Comparison of ENCODE assay signal across 10 mouse cellular contexts in the genomic region with DNA sequence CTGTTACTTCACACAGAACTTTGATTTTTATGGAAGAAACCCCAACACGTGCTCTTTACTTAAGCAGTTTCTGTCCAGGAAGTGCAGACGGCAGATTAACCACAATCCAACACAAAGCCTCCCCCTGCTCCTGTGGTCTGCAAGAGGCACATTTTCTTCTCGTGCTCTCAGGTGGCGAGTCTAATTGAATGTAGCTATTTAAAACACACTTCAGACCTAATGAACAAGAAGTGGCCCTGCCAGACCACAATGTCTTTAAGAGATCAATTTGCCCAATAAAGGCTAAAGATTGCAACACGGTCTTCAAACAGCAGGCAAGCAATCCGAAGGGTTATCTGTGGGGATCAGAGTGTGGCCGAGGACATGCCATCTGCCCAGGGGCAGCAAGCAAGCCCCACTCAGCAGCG. TPM values are rescaled to one million over a fixed set of nuclear protein-coding genes. Genes with fewer than 3 reads are reported as not detected.
DNase-seq lines count a peak whose midpoint lies in the region; ATAC-seq lines count a peak whose summit lies in the region.
"Had no signal": no experiment of that assay in that cellular context is flagged by ENCODE, and none has a peak within 500 bp of the region (broad histone marks: within the 10 kb centered on the region; RNA-seq: fewer than 3 reads in every experiment).

No protein-coding gene starts in this region.

- H3K27me3 ChIP-seq in kidney, embryonic 15.5 days = no peaks in the 10 kb centered on the region
- H3K27me3 ChIP-seq in liver, embryonic 16.5 days (ENCODE audit: control insufficient read depth, insufficient read depth, low read depth, low read length) = no peaks in the 10 kb centered on the region
- H3K27me3 ChIP-seq: neural tube, embryonic 12.5 days had no signal

- H3K9ac ChIP-seq in kidney, embryonic 15.5 days = no peak overlapping the region
- no peak overlapping the region; the same call in 1 of the 2 replicates for H3K9ac ChIP-seq in liver, embryonic 16.5 days (ENCODE audit: low read depth, low read length)
- H3K9ac ChIP-seq: limb, embryonic 13.5 days; neural tube, embryonic 12.5 days had no signal

- H3K4me2 ChIP-seq in kidney, embryonic 15.5 days = no peak overlapping the region
- H3K4me2 ChIP-seq in liver, embryonic 16.5 days (ENCODE audit: low read depth, low read length) = peak overlapping the region; percentile 1; the same call in 1 of the 2 replicates
- H3K4me2 ChIP-seq: limb, embryonic 13.5 days; neural tube, embryonic 12.5 days had no signal

- 34% methylated on average over 8 of the region's 8 CpGs for WGBS in kidney, embryonic 15.5 days
- 10% methylated on average over 8 of the region's 8 CpGs for WGBS in liver, embryonic 16.5 days (ENCODE audit: insufficient replicate concordance)

- 0 out of 2 replicates have a peak overlapping the region, but pooled peaks have one; percentile 30 for H3K27ac ChIP-seq in kidney, embryonic 15.5 days
- H3K27ac ChIP-seq in liver, embryonic 16.5 days (ENCODE audit: low read length) = no peak overlapping the region
- H3K27ac ChIP-seq: limb, embryonic 13.5 days; neural tube, embryonic 12.5 days had no signal

- no peak for ATAC-seq in kidney, embryonic 15.5 days (replicated peaks; ENCODE audit: low FRiP score)
- ATAC-seq in CD4-positive, CD25-positive, alpha-beta regulatory T cell, adult 4 months = peak; percentile 71
- ATAC-seq in activated CD4-positive, CD25-positive, alpha-beta regulatory T cell, adult 4 months = peak; percentile 68
- no peak for ATAC-seq in liver, embryonic 16.5 days (ENCODE audit: low read depth)

- peaks cover 50% of the 10 kb centered on the region for H3K4me1 ChIP-seq in kidney, embryonic 15.5 days
- H3K4me1 ChIP-seq in liver, embryonic 16.5 days (ENCODE audit: control insufficient read depth, low read depth, low read length) = peaks cover 82% of the 10 kb centered on the region

- H3K36me3 ChIP-seq in kidney, embryonic 15.5 days = no peaks in the 10 kb centered on the region
- H3K36me3 ChIP-seq in liver, embryonic 16.5 days (ENCODE audit: control insufficient read depth, insufficient read depth) = no peaks in the 10 kb centered on the region
- H3K36me3 ChIP-seq: limb, embryonic 13.5 days; neural tube, embryonic 12.5 days had no signal

- DNase-seq in kidney, adult 9 months = no peak
- DNase-seq in adrenal gland, adult (ENCODE audit: inconsistent age in 2 of 2, low spot score in 1 of 2) = no peak
- DNase-seq in gastrocnemius, postnatal 4 days (ENCODE audit: low spot score in 2 of 2) = no peak
- DNase-seq: cerebellum, postnatal 10 days had no signal

- H3K4me3 ChIP-seq in kidney, embryonic 15.5 days (replicated peaks) = no peak overlapping the region
- H3K4me3 ChIP-seq in liver, embryonic 16.5 days (ENCODE audit: low read depth, low read length) = no peak overlapping the region
- H3K4me3 ChIP-seq: limb, embryonic 13.5 days; neural tube, embryonic 12.5 days had no signal

- no peaks in the 10 kb centered on the region for H3K9me3 ChIP-seq in kidney, embryonic 15.5 days (replicated peaks)
- H3K9me3 ChIP-seq in liver, embryonic 16.5 days (replicated peaks; ENCODE audit: control insufficient read depth, low read length) = no peaks in the 10 kb centered on the region
- H3K9me3 ChIP-seq: limb, embryonic 13.5 days; neural tube, embryonic 12.5 days had no signal

RNA-seq across cellular contexts. Expression of gene Pip4k2a, which starts 59.0 kb away (rescaled TPM):
- polyA plus RNA-seq in kidney, embryonic 15.5 days (2015; fragmentation: Nextera tagmentation; extraction: Ambion mirVana) = 13.2 TPM in 2 replicates
- polyA plus RNA-seq in CD4-positive, CD25-positive, alpha-beta regulatory T cell, adult 4 months (2017; shearing (Covaris generic)) = 10 to 100 TPM; 23.7 to 25.2 TPM
- 10 to 100 TPM; 17.7 to 18.7 TPM for polyA plus RNA-seq in activated CD4-positive, CD25-positive, alpha-beta regulatory T cell, adult 4 months (2017; shearing (Covaris generic))
- polyA plus RNA-seq in liver, embryonic 16.5 days (2015; fragmentation: Nextera tagmentation; extraction: Ambion mirVana) = 13.5 and 14.6 TPM in 2 replicates
- 10 to 100 TPM; 22.4 to 25.2 TPM for total RNA-seq in gastrocnemius, postnatal 4 days (2021)

RNA-seq across cellular contexts. Expression of gene 4930426L09Rik, which starts 59.2 kb away (rescaled TPM):
- 0.27 and 0.33 TPM in 2 replicates for polyA plus RNA-seq in kidney, embryonic 15.5 days (2015; fragmentation: Nextera tagmentation; extraction: Ambion mirVana)
- under 1 TPM; 0.30 to 0.57 TPM for polyA plus RNA-seq in CD4-positive, CD25-positive, alpha-beta regulatory T cell, adult 4 months (2017; shearing (Covaris generic))
- polyA plus RNA-seq in activated CD4-positive, CD25-positive, alpha-beta regulatory T cell, adult 4 months (2017; shearing (Covaris generic)) = 1 to 10 TPM in 1 of 2 experiments, not detected in 1; 1.6 TPM
- polyA plus RNA-seq in liver, embryonic 16.5 days (2015; fragmentation: Nextera tagmentation; extraction: Ambion mirVana) = 0.12 and 0.15 TPM in 2 replicates
- under 1 TPM; 0.23 to 0.49 TPM for total RNA-seq in gastrocnemius, postnatal 4 days (2021)

Comparison
In these comparisons a context has a peak if more than half of its experiments do, and no peak if none do; other contexts are left out.
1. ATAC-seq: peak in CD4-positive, CD25-positive, alpha-beta regulatory T cell, adult 4 months (single experiment) and activated CD4-positive, CD25-positive, alpha-beta regulatory T cell, adult 4 months (single experiment); none in kidney, embryonic 15.5 days (single experiment) and liver, embryonic 16.5 days (single experiment).